Mouse (Mus musculus) cortical plate, adult 2 months (tissue): ENCODE results near the gene Heatr4.

Experiments used
- CTCF ChIP-seq: fragments of 200-500 bp; IDR thresholded peaks from 2 replicates; pipeline ENCODE4 v1.5.1; 2011; ENCODE audit warnings: mild to moderate bottlenecking, control low read depth, low read length; ENCODE audit not compliant: insufficient read depth; ENCODE audit errors: extremely low read depth
- POLR2A ChIP-seq: fragments of 200-500 bp; IDR thresholded peaks from 2 replicates; pipeline ENCODE4 v1.6.1; 2011; ENCODE audit warnings: mild to moderate bottlenecking, low read length, control low read depth; ENCODE audit not compliant: insufficient read depth; ENCODE audit errors: extremely low read depth

- TF ChIP-seq CTCF: no peak
- no peak for TF ChIP-seq POLR2A
Observed at GRCm38 (mm10) chr12:84013130-84013529, 28.5 kb upstream of the Heatr4 start.
